Mouse (Mus musculus) kidney, embryonic 15.5 days (tissue): ENCODE data around the gene Rdh1. TPM values are rescaled to one million over a fixed set of nuclear protein-coding genes. Genes with fewer than 3 reads are reported as not detected.

Experiments
- ATAC-seq: fragments of 200-750 bp; cut with Nextera tagmentation; replicated peaks from 2 replicates; pipeline ENCODE4 v1.8.0; 2017; ENCODE audit warnings: moderate TSS enrichment; ENCODE audit not compliant: low FRiP score
- H3K27ac ChIP-seq: fragments of 300-500 bp; sonication (generic); 2 replicates; pipeline ENCODE4 v1.5.1; 2015; ENCODE audit warnings: mild to moderate bottlenecking, inconsistent platforms
- H3K27me3 ChIP-seq: fragments of 300-500 bp; sonication (generic); 2 replicates; pipeline ENCODE4 v1.6.1; 2015; ENCODE audit warnings: inconsistent platforms
- H3K36me3 ChIP-seq: fragments of 300-500 bp; sonication (generic); 2 replicates; pipeline ENCODE4 v1.6.1; 2015; ENCODE audit warnings: inconsistent platforms
- H3K4me1 ChIP-seq: fragments of 300-500 bp; sonication (generic); 2 replicates; pipeline ENCODE4 v1.6.1; 2015; ENCODE audit warnings: inconsistent platforms
- H3K4me2 ChIP-seq: fragments of 300-500 bp; sonication (generic); 2 replicates; pipeline ENCODE4 v1.6.1; 2015; ENCODE audit warnings: moderate library complexity, mild to moderate bottlenecking, inconsistent platforms
- H3K4me3 ChIP-seq: fragments of 300-500 bp; sonication (generic); replicated peaks from 2 replicates; pipeline ENCODE4 v1.5.1; 2015; ENCODE audit warnings: mild to moderate bottlenecking, inconsistent platforms
- H3K9ac ChIP-seq: fragments of 300-500 bp; sonication (generic); 2 replicates; pipeline ENCODE4 v1.6.1; 2015; ENCODE audit warnings: mild to moderate bottlenecking, inconsistent platforms
- H3K9me3 ChIP-seq: fragments of 300-500 bp; sonication (generic); replicated peaks from 2 replicates; pipeline ENCODE4 v1.6.1; 2016; ENCODE audit warnings: inconsistent platforms
- WGBS: fragments of 180-500 bp; shearing (Covaris S2); methylation state at CpG from one replicate; pipeline ENCODE4 v1.1.7; 2015; ENCODE audit warnings: mixed read lengths; 5-methylcytosine and 5-hydroxymethylcytosine counted together
- polyA plus RNA-seq: library from polyadenylated mRNA; unstranded; fragments of >200 nt; fragmentation: Nextera tagmentation; extraction: Ambion mirVana; gene quantifications from 2 replicates; pipeline ENCODE4 v1.2.1, GENCODE M21; 2015

Gene Rdh1
- polyA plus RNA-seq, result 0.12 and 0.14 TPM in 2 replicates

- Histone ChIP-seq H3K9ac (no peak within 1 kb of the TSS), H3K4me3 (no peak within 1 kb of the TSS), H3K27me3 (no peaks in the 10 kb centered on the region), H3K36me3 (no peaks in the 10 kb centered on the region), H3K4me1 (peaks cover 20% of the 10 kb centered on the region), H3K9me3 (no peaks in the 10 kb centered on the region), H3K27ac (0 out of 2 replicates have a peak within 1 kb of the TSS, but pooled peaks have one; percentile 2), H3K4me2 (no peak within 1 kb of the TSS)
- WGBS, result 59% methylated on average over 9 of the region's 9 CpGs
- no peak for ATAC-seq
Observed at GRCm38 (mm10) chr10:127759181-127760110, at the start of gene Rdh1, which contains the start of gene Rdh16f1. TSS of gene Rdh1 (plus strand) at chr10:127759721. TSS of gene Rdh16f1 (plus strand) at chr10:127759787.

DNA sequence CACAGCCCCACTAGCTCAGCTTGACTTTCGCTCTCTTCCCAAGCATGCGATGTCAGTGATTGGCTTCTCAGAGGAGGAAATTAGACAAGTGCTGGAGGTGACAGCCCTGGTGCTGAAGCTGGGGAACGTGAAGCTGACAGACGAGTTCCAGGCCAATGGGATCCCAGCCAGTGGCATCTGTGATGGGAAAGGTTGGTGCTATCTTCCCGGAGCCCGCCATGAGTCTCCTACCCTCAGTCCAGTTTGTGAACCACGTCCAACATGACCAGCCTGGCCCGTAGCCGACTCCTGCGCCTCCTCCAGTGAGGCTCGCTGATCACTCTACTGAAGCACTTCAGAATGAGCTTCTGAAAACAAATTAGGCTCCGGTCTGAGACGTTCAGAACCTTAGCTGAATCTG, 49.2 kb upstream of the Rdh1 start:
- H3K36me3 ChIP-seq, result no peaks in the 10 kb centered on the region
- peaks cover 19% of the 10 kb centered on the region for H3K4me1 ChIP-seq
- peak; percentile 24; the same call in 1 of the 2 replicates for ATAC-seq
- H3K4me3 ChIP-seq, result no peak overlapping the region
- H3K9me3 ChIP-seq, result no peaks in the 10 kb centered on the region
- no peak overlapping the region for H3K4me2 ChIP-seq
- no peak overlapping the region for H3K27ac ChIP-seq
- H3K27me3 ChIP-seq, result no peaks in the 10 kb centered on the region
- no peak overlapping the region for H3K9ac ChIP-seq
- 51% methylated on average over 13 of the region's 13 CpGs for WGBS

- no peak overlapping the region for H3K9ac ChIP-seq
- 80% methylated on average over 6 of the region's 6 CpGs for WGBS
- H3K27ac ChIP-seq, result no peak overlapping the region
- no peak overlapping the region for H3K4me2 ChIP-seq
- H3K4me1 ChIP-seq, result peaks cover 22% of the 10 kb centered on the region
- ATAC-seq, result no peak
- H3K36me3 ChIP-seq, result no peaks in the 10 kb centered on the region
- no peak overlapping the region for H3K4me3 ChIP-seq
- H3K9me3 ChIP-seq, result no peaks in the 10 kb centered on the region
- H3K27me3 ChIP-seq, result no peaks in the 10 kb centered on the region
Observed at GRCm38 (mm10) chr10:127712736-127713135, 46.8 kb upstream of the Rdh1 start.

DNA sequence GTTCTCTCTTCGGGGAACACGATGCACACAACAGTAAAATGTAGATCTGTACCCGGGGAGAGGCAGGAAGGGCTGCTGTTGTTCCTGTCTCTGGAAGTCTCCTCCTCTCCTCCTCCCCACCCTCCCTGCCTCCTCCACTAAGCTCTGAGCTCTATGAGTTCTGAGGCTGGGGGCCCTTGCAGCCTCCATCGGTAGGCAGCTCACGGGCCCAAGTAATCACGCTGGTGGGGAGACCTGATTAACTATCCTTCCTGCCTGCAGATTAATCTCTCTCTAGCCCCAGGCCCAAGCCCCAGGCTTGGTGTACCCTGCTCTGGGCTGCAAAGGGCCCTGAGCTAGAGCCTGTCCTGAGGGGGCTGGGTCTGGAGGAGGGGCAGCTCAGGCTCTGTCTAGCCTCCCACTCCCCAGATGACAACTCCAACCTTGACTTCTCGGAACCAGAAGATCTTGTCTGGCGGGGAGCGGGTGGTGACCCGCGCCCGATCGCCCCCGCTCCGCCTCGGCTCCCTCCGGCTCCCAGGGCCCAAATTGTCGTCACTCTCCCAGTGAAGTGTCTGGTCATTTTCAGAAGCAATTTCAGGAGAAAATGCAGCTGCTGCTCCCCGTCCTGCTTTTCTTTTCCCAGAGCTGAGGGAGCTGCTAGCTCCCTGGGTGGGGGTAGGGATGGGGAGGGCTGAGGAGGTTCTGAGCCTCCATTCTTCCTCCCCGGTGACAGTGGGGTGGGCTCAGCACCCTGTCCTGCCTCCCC, 37.7 kb upstream of the Rdh1 start:
- peak; percentile 74 for ATAC-seq
- Histone ChIP-seq H3K9me3 (no peaks in the 10 kb centered on the region), H3K4me3 (peak overlapping the region; percentile 18), H3K27me3 (peaks cover 22% of the 10 kb centered on the region; the same call in 1 of the 2 replicates), H3K9ac (peak overlapping the region; percentile 26; the same call in 1 of the 2 replicates), H3K4me2 (peak overlapping the region; percentile 52), H3K36me3 (no peaks in the 10 kb centered on the region), H3K27ac (peak overlapping the region; percentile 82), H3K4me1 (peaks cover 53% of the 10 kb centered on the region)
- 6% methylated on average over 20 of the region's 20 CpGs for WGBS

- no peaks in the 10 kb centered on the region for H3K36me3 ChIP-seq
- no peak within 1 kb of the TSS for H3K4me2 ChIP-seq
- ATAC-seq, result no peak
- no peaks in the 10 kb centered on the region for H3K9me3 ChIP-seq
- no peak within 1 kb of the TSS for H3K4me3 ChIP-seq
- peaks cover 31% of the 10 kb centered on the region for H3K27me3 ChIP-seq
- H3K4me1 ChIP-seq, result peaks cover 34% of the 10 kb centered on the region
- H3K9ac ChIP-seq, result no peak within 1 kb of the TSS
- WGBS, result 81% methylated on average over 3 of the region's 3 CpGs
- no peak within 1 kb of the TSS for H3K27ac ChIP-seq
Observed at GRCm38 (mm10) chr10:127724178-127724577, 35.3 kb upstream of the Rdh1 start, which contains the start of gene Tac2. TSS of gene Tac2 (plus strand) at chr10:127724478.

DNA sequence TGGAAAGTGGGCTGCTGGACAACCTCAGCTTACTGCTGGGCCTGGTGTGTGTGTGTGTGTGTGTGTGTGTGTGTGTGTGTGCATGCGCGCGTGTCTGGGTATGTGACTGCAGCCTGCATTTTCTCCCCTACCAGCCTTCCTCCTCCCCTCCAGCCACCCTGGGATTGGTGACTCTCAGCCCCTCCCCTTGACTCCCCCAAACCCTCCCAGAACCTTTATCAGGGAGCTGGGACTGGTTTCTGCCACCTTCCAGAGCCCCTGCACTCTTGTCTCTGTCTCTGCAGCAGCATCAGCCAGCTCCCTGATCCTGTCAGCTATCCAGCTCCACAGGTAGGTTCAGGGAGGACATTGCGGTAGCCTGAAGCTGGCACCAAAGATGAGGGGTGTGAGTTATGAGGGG, 34.4 kb upstream of the Rdh1 start:
- Histone ChIP-seq H3K4me1 (peaks cover 26% of the 10 kb centered on the region), H3K27ac (no peak overlapping the region), H3K36me3 (no peaks in the 10 kb centered on the region), H3K27me3 (peaks cover 31% of the 10 kb centered on the region), H3K9ac (no peak overlapping the region), H3K9me3 (no peaks in the 10 kb centered on the region), H3K4me3 (no peak overlapping the region), H3K4me2 (no peak overlapping the region)
- WGBS, result 73% methylated on average over 4 of the region's 4 CpGs
- ATAC-seq, result no peak

DNA sequence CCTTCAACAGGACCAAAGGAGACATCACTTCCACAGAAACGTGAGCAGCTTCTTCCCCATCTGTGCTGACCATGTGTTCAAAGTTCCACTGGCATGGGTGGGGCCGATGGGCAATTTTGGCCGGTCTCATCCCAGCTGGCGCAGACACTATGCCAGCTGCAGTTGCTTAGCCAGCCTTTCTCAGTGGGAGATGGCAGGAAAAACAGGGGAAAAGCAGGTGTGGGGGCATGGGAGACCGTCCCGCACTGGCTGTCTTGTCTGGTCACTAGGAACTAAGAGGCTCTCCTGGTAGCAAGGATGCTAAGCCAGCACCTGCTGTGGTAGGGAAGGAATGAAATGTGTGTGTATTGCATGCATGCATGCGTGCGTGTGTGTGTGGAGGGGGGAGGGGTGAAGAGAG, 31.1 kb upstream of the Rdh1 start:
- Histone ChIP-seq H3K4me1 (peaks cover 11% of the 10 kb centered on the region), H3K9me3 (no peaks in the 10 kb centered on the region), H3K9ac (no peak overlapping the region), H3K27me3 (peaks cover 21% of the 10 kb centered on the region), H3K27ac (no peak overlapping the region), H3K36me3 (no peaks in the 10 kb centered on the region), H3K4me3 (no peak overlapping the region), H3K4me2 (no peak overlapping the region)
- 76% methylated on average over 8 of the region's 8 CpGs for WGBS
- ATAC-seq, result no peak

- no peak overlapping the region for H3K4me3 ChIP-seq
- ATAC-seq, result no peak
- peaks cover 21% of the 10 kb centered on the region for H3K27me3 ChIP-seq
- no peak overlapping the region for H3K27ac ChIP-seq
- no peak overlapping the region for H3K9ac ChIP-seq
- no peaks in the 10 kb centered on the region for H3K9me3 ChIP-seq
- H3K4me2 ChIP-seq, result no peak overlapping the region
- WGBS, result 67% methylated on average over 11 of the region's 11 CpGs
- no peaks in the 10 kb centered on the region for H3K36me3 ChIP-seq
- H3K4me1 ChIP-seq, result peaks cover 19% of the 10 kb centered on the region
Observed at GRCm38 (mm10) chr10:127730285-127730932, 29.1 kb upstream of the Rdh1 start.

GRCm38 (mm10) chr10:127730933-127731310, 28.6 kb upstream of the Rdh1 start:
- ATAC-seq, result no peak

DNA sequence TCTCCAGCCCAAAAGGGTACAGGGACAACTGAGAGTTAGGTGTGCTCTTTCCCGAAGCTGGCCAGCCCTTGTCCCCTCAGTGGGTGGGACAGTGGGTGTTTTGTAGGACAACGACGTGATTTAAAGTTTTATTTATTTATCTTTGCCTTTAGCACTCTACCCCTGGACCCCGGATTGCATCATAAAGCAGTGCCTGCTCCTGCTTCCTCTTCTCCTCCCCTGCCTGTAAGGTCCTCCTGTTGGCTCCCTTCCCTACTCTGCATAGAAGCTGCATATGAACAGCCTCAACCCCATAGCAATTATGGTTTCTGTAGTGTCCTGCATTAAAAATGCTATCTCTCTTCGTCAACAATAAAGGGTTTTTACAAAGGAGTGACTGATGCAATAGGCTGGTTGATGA, 28.1 kb upstream of the Rdh1 start:
- Histone ChIP-seq H3K27me3 (peaks cover 16% of the 10 kb centered on the region), H3K9ac (no peak overlapping the region), H3K4me1 (peaks cover 23% of the 10 kb centered on the region), H3K9me3 (no peaks in the 10 kb centered on the region), H3K4me3 (no peak overlapping the region), H3K4me2 (0 out of 2 replicates have a peak overlapping the region, but pooled peaks have one; percentile 1), H3K36me3 (no peaks in the 10 kb centered on the region), H3K27ac (no peak overlapping the region)
- WGBS, result 18% methylated on average over 5 of the region's 5 CpGs
- ATAC-seq, result no peak

More at GRCm38 (mm10) chr10:127730933-127731310, 28.6 kb upstream of the Rdh1 start:
- WGBS, result 29% methylated on average over 9 of the region's 9 CpGs
- Histone ChIP-seq H3K27me3 (peaks cover 17% of the 10 kb centered on the region), H3K4me1 (peaks cover 19% of the 10 kb centered on the region), H3K9me3 (no peaks in the 10 kb centered on the region), H3K36me3 (no peaks in the 10 kb centered on the region), H3K27ac (no peak overlapping the region), H3K9ac (no peak overlapping the region), H3K4me3 (no peak overlapping the region), H3K4me2 (0 out of 2 replicates have a peak overlapping the region, but pooled peaks have one; percentile 1)

DNA sequence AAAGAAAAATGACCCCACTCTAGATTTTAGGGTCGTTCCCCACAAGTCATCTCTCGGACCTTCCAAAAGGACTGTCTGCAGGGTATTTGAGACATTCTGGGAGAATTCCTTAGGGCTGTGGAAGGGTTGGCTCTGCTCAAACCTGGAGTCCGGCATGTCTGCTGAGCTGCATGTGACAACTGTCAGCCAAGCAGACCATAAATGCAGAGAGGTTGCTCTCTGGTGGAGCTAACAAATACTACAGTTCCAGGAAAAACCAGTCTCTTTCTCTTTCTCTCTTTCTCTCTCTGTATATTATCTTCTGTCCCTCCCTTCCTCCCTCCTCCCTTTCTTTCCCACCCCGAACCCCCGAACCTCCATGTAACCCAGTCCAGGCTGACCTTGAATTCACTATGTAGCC, 25.1 kb upstream of the Rdh1 start:
- Histone ChIP-seq H3K4me2 (no peak overlapping the region), H3K36me3 (no peaks in the 10 kb centered on the region), H3K27ac (no peak overlapping the region), H3K4me1 (peaks cover 38% of the 10 kb centered on the region), H3K9me3 (no peaks in the 10 kb centered on the region), H3K9ac (no peak overlapping the region), H3K4me3 (no peak overlapping the region), H3K27me3 (peaks cover 6% of the 10 kb centered on the region; the same call in 1 of the 2 replicates)
- 37% methylated on average over 5 of the region's 5 CpGs for WGBS
- no peak for ATAC-seq
